Comparison of ENCODE assay signal across 13 mouse cellular contexts in the genomic region with DNA sequence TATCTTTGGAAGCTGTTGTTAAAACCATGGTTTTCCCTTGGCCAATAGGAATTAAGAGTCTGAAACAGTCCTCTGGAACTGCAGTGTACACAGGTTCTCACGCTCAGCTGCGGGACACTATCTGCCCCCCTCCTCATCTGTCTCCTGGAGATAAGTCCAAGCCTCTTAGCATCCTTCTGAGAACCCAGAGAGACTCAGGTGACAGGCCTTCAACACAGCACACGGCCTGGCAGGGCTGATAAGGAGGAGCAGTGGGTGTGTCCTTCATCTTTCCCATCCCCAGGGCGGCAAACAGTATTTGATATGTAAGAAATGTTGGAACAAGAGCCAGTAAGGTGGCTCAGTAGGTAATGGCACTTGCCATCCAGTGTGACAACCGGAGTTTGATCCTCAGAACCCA. TPM values are rescaled to one million over a fixed set of nuclear protein-coding genes. Genes with fewer than 3 reads are reported as not detected.
A peak's percentile ranks its signal among the peaks of the same experiment; 100 is the strongest.
DNase-seq lines count a peak whose midpoint lies in the region; ATAC-seq lines count a peak whose summit lies in the region.
"Had no signal": no experiment of that assay in that cellular context is flagged by ENCODE, and none has a peak within 500 bp of the region (broad histone marks: within the 10 kb centered on the region; RNA-seq: fewer than 3 reads in every experiment).

No protein-coding gene starts in this region.

- no peak overlapping the region for H3K4me2 ChIP-seq in kidney, embryonic 14.5 days (replicated peaks; ENCODE audit: low read depth, low read length)
- peak overlapping the region; percentile 67 for H3K4me2 ChIP-seq in liver, embryonic 16.5 days (ENCODE audit: low read depth, low read length)
- H3K4me2 ChIP-seq: hindbrain, embryonic 12.5 days; limb, embryonic 15.5 days had no signal

- peaks cover 35% of the 10 kb centered on the region for H3K4me1 ChIP-seq in kidney, embryonic 14.5 days (ENCODE audit: control insufficient read depth, insufficient read depth, low read length)
- H3K4me1 ChIP-seq in liver, embryonic 16.5 days (ENCODE audit: control insufficient read depth, low read depth, low read length) = peaks cover 63% of the 10 kb centered on the region

- H3K9ac ChIP-seq in kidney, embryonic 14.5 days (ENCODE audit: low read depth, low read length) = no peak overlapping the region
- H3K9ac ChIP-seq in liver, embryonic 16.5 days (ENCODE audit: low read depth, low read length) = peak overlapping the region; percentile 57
- H3K9ac ChIP-seq: hindbrain, embryonic 12.5 days; limb, embryonic 15.5 days had no signal

- H3K27me3 ChIP-seq in kidney, embryonic 14.5 days (ENCODE audit: control insufficient read depth, insufficient read depth, low read length) = no peaks in the 10 kb centered on the region
- no peaks in the 10 kb centered on the region for H3K27me3 ChIP-seq in liver, embryonic 16.5 days (ENCODE audit: control insufficient read depth, insufficient read depth, low read depth, low read length)
- H3K27me3 ChIP-seq: hindbrain, embryonic 12.5 days; limb, embryonic 15.5 days had no signal

- no peak overlapping the region for H3K4me3 ChIP-seq in kidney, embryonic 14.5 days (ENCODE audit: low read length)
- peak overlapping the region; percentile 38 for H3K4me3 ChIP-seq in liver, embryonic 16.5 days (ENCODE audit: low read depth, low read length)
- H3K4me3 ChIP-seq: hindbrain, embryonic 12.5 days; left cerebral cortex, adult 2 months; limb, embryonic 15.5 days had no signal

- 72% methylated on average over 5 of the region's 5 CpGs for WGBS in kidney, embryonic 14.5 days
- 25% methylated on average over 5 of the region's 5 CpGs for WGBS in liver, embryonic 16.5 days (ENCODE audit: insufficient replicate concordance)

- no peak for DNase-seq in kidney, adult 8-10 months
- peak; percentile 87 for DNase-seq in MEL-GATA-1-ER (ENCODE audit: extremely low read depth, low read depth)
- DNase-seq in cerebellum, adult 9-10 months = no peak
- DNase-seq in cerebellum, adult 9-11 months = no peak
- DNase-seq: adrenal gland, postnatal 36 days; cerebellum, postnatal 36 days had no signal

- ATAC-seq in kidney, embryonic 14.5 days (ENCODE audit: low FRiP score, low TSS enrichment) = 0 out of 2 replicates have a peak, but pooled peaks have one; percentile 21
- ATAC-seq in erythroblast, adult 5-6 weeks (replicated peaks; ENCODE audit: low FRiP score, poor library complexity, severe bottlenecking) = peak; percentile 99
- ATAC-seq in liver, embryonic 16.5 days (ENCODE audit: low read depth) = peak; percentile 99
- ATAC-seq: CD4-positive, CD25-positive, alpha-beta regulatory T cell, adult 4 months had no signal

- H3K36me3 ChIP-seq in kidney, embryonic 14.5 days (ENCODE audit: control insufficient read depth, insufficient read depth, low read length) = no peaks in the 10 kb centered on the region
- H3K36me3 ChIP-seq in liver, embryonic 16.5 days (ENCODE audit: control insufficient read depth, insufficient read depth) = no peaks in the 10 kb centered on the region
- H3K36me3 ChIP-seq: hindbrain, embryonic 12.5 days; limb, embryonic 15.5 days had no signal

- no peaks in the 10 kb centered on the region for H3K9me3 ChIP-seq in kidney, embryonic 14.5 days (ENCODE audit: control insufficient read depth, low read length)
- 0 out of 2 replicates have a peak, but pooled peaks cover 2% of the 10 kb centered on the region for H3K9me3 ChIP-seq in liver, embryonic 16.5 days (replicated peaks; ENCODE audit: control insufficient read depth, low read length)
- H3K9me3 ChIP-seq: hindbrain, embryonic 12.5 days; limb, embryonic 15.5 days had no signal

- H3K27ac ChIP-seq in kidney, embryonic 14.5 days (ENCODE audit: low read depth, low read length) = peak overlapping the region; percentile 18; the same call in 1 of the 2 replicates
- peak overlapping the region; percentile 91 for H3K27ac ChIP-seq in liver, embryonic 16.5 days (ENCODE audit: low read length)
- H3K27ac ChIP-seq: hindbrain, embryonic 12.5 days; left cerebral cortex, adult 2 months; limb, embryonic 15.5 days had no signal

RNA-seq across cellular contexts. Expression of a gene that starts 20.2 kb away (rescaled TPM):
- polyA plus RNA-seq in kidney, embryonic 14.5 days (2014; fragmentation: Nextera tagmentation; extraction: Ambion mirVana) = 54.1 and 65.7 TPM in 2 replicates
- total RNA-seq in erythroblast, adult 5-6 weeks (2015; ENCODE audit: low replicate concordance) = 7.1 and 25.3 TPM in 2 replicates
- 30.1 and 55.5 TPM in 2 replicates for total RNA-seq in erythroblast, adult 5-6 weeks (2017; ENCODE audit: low replicate concordance)
- 20.5 and 21.5 TPM in 2 replicates for polyA plus RNA-seq in liver, embryonic 16.5 days (2015; fragmentation: Nextera tagmentation; extraction: Ambion mirVana)

Comparison
In these comparisons a context has a peak if more than half of its experiments do, and no peak if none do; other contexts are left out.
1. ATAC-seq: peak in every context shown above with its lines; median percentile 99 in erythroblast, adult 5-6 weeks; 99 in liver, embryonic 16.5 days; 21 in kidney, embryonic 14.5 days.